Mouse (Mus musculus) NIH3T3 (cell line): ENCODE results near the gene Cbfa2t3.
"Not testable (repeated sequence)": the region's sequence is repeated elsewhere in the genome, so short reads cannot be mapped to it uniquely, and the experiment has no call there.

Source experiments
- DNase-seq: peaks from one replicate; pipeline ENCODE4 v3.0.0-alpha.2; 2012; ENCODE audit warnings: low read depth

Cbfa2t3 gene

GRCm38 (mm10) chr8:122636803-122637175 lies 62.1 kb downstream of the Cbfa2t3 start:
- DNase-seq: no peak

GRCm38 (mm10) chr8:122635878-122636802 lies 62.8 kb downstream of the Cbfa2t3 start:
- DNase-seq: no peak

GRCm38 (mm10) chr8:122633205-122633604 lies 65.7 kb downstream of the Cbfa2t3 start:
- no peak for DNase-seq

GRCm38 (mm10) chr8:122632134-122632533 lies 66.8 kb downstream of the Cbfa2t3 start:
- not testable (repeated sequence) for DNase-seq

GRCm38 (mm10) chr8:122630696-122631095 lies 68.2 kb downstream of the Cbfa2t3 start:
- no peak for DNase-seq

GRCm38 (mm10) chr8:122629388-122629787 lies 69.5 kb downstream of the Cbfa2t3 start:
- DNase-seq: no peak

- DNase-seq: no peak
Observed at GRCm38 (mm10) chr8:122626896-122627295, 72.0 kb downstream of the Cbfa2t3 start.

DNA sequence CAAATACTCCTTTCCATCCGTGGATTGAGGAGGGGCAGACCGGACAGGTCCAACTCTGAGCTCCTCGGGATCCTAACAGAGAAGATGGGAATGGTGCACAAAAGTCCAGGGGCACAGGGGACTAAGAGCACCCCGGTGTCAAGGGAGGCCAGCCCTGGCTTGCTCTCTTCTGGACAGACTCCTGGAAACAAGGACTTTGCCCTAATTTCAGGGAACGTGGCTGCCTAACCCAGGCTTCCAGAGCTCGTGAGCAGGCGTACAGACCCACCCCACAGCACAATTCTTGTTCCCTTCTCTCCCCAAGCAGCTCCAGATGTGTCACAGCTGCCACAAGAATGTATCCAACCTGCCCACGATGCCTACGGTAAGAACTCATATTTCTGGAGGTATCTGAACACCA lies 73.1 kb downstream of the Cbfa2t3 start:
- DNase-seq: no peak

DNA sequence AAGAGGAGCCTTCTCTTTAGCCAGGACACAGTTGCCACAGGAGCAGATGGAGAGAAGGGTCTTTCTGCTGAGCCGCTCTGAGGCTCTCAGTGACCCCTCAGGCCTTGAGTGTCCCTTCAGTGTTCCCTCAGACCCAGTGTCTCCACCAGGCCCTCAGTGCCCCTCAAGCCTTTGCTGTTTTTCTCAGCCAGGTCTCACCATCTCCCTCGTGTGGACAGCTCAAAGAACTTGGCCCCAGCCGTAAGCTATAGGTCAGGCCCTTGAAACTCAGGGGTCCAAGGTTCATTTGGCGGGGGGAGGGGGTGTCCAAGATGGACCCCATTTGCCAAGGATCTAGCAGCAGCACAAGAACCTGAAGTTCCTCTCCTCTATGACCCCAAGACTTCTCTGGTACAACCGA lies 74.3 kb downstream of the Cbfa2t3 start:
- no peak for DNase-seq

- no peak for DNase-seq
Observed at GRCm38 (mm10) chr8:122623844-122624642, 74.9 kb downstream of the Cbfa2t3 start.

- DNase-seq: no peak
Observed at GRCm38 (mm10) chr8:122622727-122623126, 76.2 kb downstream of the Cbfa2t3 start, which contains the start of gene Pabpn1l. TSS of gene Pabpn1l (minus strand) at chr8:122622739.

DNA sequence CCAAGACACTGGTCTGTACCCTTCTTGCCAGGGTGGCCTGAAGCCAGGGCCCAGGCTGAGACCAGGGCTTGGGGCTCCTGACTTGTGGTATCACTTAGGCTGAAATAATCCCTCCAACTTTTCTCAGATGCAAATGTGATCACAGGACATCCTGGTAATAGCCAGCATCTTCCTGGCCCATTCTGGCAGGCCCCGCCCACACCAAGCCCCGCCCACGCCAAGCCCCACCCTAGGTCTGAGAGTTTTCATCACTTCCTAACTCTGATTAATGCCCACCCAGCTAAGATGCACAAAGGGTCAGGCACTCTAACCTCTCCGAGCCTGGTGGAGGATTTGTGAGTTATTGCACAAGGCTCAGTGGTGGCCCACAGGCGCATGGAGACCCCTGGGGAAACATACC lies 78.5 kb downstream of the Cbfa2t3 start:
- DNase-seq: no peak

- DNase-seq: no peak
Observed at GRCm38 (mm10) chr8:122618660-122619378, 80.1 kb downstream of the Cbfa2t3 start.

DNA sequence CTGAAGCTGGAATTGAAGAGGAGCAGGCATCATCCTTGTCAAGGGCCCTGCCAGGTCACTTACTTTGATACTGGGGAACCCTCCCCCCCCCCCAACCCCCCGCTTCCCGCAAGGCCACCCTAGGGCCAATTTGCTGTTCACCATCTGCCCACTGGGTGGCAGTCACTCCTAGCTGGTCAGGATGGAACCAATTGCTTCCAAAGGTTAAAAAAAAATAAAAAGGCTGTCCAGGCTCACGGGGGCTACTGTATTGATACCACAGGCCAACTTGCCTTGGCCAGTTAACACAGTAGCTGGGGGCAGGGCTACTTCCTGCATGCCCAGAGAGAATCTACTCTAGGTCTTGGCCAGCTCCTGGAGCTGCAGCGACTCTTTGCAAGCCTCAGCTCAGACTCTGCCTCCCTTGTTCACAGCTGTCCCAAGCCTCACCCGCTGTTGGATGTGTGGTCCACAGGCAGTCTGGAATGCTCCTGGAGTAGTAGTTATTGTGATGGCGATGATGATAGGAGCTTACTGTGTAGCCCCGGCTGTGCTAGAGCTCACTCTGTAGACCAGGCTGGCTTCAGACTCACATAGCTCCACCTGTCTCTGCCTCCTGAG lies 80.9 kb downstream of the Cbfa2t3 start:
- DNase-seq: peak; percentile 93

DNA sequence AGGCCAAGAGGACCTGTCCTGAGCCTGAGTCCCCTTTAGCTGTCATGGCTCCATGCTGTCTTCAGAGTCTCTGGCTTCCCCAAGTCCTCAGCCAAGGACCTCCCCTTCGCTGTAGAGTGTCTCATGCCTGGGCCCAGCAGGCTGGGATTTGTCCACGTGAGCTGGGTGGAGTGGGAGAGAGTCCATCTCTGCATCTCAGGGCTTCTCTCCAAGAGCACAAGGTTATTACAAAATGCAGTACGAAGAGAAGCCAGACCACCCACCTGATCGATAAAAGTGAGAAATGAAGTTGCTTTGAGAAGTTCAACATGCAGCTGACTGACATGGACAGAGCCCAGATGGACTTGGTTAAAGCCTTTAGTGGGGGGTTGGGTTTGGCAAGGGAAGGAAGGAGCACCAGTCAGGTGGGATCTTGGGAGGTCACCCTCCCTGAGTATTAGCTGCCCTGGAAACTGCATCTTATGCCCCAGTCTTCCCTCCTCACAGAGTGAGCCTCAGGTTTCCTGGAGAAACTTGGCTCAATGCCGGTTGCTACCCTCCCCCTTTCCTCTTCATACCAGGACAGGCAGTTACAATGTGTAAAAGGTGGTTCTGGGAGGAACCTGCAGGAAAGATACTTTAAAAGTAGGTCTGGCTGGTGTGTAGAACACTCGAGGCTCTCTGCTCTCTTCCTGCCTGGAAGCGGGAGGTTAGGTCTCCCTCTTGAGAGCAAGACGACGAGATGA lies 82.6 kb downstream of the Cbfa2t3 start:
- DNase-seq: peak; percentile 65

DNA sequence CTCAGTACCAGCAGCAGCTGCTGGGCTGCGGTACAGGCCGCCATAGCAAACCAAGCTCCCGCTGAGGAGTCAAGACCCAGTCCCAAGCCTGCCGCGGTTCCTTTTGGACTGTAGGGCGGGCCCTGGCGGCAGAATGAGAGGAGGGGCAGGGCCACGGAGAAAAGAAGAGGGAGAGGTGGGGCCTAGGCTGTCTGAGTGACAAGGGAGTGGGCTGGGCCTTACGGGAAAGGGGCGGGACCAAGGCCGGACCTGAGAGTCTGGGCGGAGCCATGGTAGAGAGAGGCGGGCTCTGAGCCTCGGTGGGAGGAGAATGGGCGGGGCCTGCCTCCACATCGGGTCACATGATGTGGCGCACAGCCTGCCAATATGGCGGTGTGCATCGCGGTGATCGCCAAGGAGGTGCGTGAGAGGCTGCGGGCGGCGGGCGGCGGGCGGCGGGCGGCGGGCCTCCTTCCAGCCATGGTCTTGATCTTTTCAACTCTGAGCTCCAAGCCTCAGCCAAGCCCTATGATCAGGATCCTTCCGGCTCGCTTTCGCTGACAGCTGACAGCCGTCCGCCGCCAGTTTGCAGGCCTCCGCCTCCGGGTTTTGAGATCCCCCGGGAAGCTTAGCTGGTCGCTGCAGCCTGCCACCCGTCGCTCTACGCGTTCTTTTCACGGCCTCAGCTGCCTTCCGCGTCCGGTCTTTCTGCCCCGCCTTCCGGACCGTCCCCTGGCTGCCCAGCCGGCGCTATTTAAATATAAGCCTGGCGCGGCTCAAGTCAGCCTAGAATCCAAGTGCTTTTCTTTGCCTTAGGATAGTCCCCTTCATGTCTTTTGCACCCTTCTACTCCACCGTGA lies 87.4 kb downstream of the Cbfa2t3 start, which contains the start of the genes Galns and Trappc2l:
Galns (minus strand) TSS at position 169 of the 839 bp plus-strand sequence.
Trappc2l (plus strand) TSS at position 346 of the 839 bp plus-strand sequence.
- peak; percentile 99 for DNase-seq

- no peak for DNase-seq
Observed at GRCm38 (mm10) chr8:122610612-122611277, 88.2 kb downstream of the Cbfa2t3 start.

DNA sequence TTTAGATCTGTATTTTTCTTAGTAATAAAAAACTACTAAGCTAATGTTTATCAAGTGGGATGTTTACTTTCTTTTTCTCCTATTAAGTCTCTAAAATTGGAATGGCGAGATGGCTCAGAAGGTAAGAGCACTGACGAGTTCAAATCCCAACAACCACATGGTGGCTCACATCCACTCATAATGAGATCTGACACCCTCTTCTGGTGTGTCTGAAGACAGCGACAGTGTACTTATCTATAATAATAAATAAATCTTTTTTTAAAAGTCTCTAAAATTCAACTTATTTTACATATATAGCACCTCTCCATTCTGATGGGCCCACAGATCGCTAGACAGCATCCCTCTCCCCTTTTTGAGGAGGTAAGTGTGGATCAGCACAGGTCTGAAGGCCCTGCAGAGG lies 88.7 kb downstream of the Cbfa2t3 start:
- DNase-seq: no peak

DNA sequence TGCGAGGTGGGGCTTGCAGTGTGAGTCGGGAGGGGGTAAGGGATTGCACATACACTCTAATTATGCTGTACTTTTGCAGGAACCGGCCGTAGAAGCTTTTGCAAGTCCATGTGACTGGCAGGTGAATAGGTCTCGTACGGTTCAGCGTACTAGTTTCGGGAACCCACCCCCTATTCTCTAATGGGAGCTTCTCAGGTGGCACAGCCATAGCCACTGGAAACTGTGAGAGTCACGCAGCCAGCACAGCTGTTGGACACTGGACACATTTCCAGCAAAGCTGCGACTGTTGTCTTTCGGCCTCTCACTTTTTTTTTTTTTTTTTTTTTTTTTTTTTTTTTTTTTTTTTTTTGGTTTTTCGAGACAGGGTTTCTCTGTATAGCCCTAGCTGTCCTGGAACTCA lies 92.1 kb downstream of the Cbfa2t3 start:
- no peak for DNase-seq
